Mouse (Mus musculus) liver, adult 2 months (tissue): Measurements from ENCODE around the gene Galnt10. TPM values are rescaled to one million over a fixed set of nuclear protein-coding genes. Genes with fewer than 3 reads are reported as not detected.

Experiments
- DNase-seq: peaks from one replicate; pipeline ENCODE4 v3.0.0-alpha.2; 2011; ENCODE audit warnings: low read depth, low spot score; ENCODE audit errors: extremely low read depth
- H3K27ac ChIP-seq: fragments of 200-500 bp; replicated peaks from 2 replicates; pipeline ENCODE4 v1.5.1; 2012; ENCODE audit warnings: low read depth, mild to moderate bottlenecking, control low read depth, inconsistent platforms, low read length; ENCODE audit not compliant: insufficient read depth
- H3K27me3 ChIP-seq: fragments of 200-500 bp; 2 replicates; pipeline ENCODE4 v1.6.1; 2012; ENCODE audit warnings: mild to moderate bottlenecking, moderate library complexity, low read length, inconsistent platforms; ENCODE audit not compliant: control insufficient read depth, insufficient read depth
- H3K36me3 ChIP-seq: fragments of 200-500 bp; 2 replicates; pipeline ENCODE4 v1.6.1; 2012; ENCODE audit warnings: low read length, inconsistent platforms; ENCODE audit not compliant: control insufficient read depth, insufficient read depth
- H3K4me1 ChIP-seq: fragments of 200-500 bp; 2 replicates; pipeline ENCODE4 v1.6.1; 2011; ENCODE audit warnings: low read length; ENCODE audit not compliant: control insufficient read depth, insufficient read depth
- H3K4me3 ChIP-seq: fragments of 200-500 bp; 2 replicates; pipeline ENCODE4 v1.5.1; 2011; ENCODE audit warnings: low read depth, mild to moderate bottlenecking, control low read depth, low read length, moderate library complexity; ENCODE audit not compliant: insufficient read depth
- H3K79me2 ChIP-seq: fragments of 200-500 bp; 2 replicates; pipeline ENCODE4 v1.6.1; 2012; ENCODE audit warnings: inconsistent platforms, mild to moderate bottlenecking, low read length, moderate library complexity; ENCODE audit not compliant: control insufficient read depth, insufficient read depth
- H3K9ac ChIP-seq: fragments of 200-500 bp; 2 replicates; pipeline ENCODE4 v1.6.1; 2012; ENCODE audit warnings: low read depth, mild to moderate bottlenecking, control low read depth, inconsistent platforms, low read length
- CTCF ChIP-seq: fragments of 200-500 bp; IDR thresholded peaks from 2 replicates; pipeline ENCODE4 v1.5.1; 2011; ENCODE audit warnings: low read depth, low read length, control low read depth
- POLR2A ChIP-seq: fragments of 200-500 bp; IDR thresholded peaks from 2 replicates; pipeline ENCODE4 v1.6.1; 2011; ENCODE audit warnings: low read length, control low read depth; ENCODE audit not compliant: insufficient read depth; ENCODE audit errors: extremely low read depth
- WGBS: fragments of 180-500 bp; shearing (Covaris S2); methylation state at CpG from one replicate; pipeline ENCODE4 v1.1.7; 2018; 5-methylcytosine and 5-hydroxymethylcytosine counted together
- polyA plus RNA-seq: library from polyadenylated mRNA; depleted of rRNA; stranded (reverse); fragments of >200 nt; gene quantifications from 2 replicates; pipeline ENCODE4 v1.2.3, GENCODE M21; 2012
- total RNA-seq: library from RNA; depleted of rRNA; stranded (reverse); fragments of >200 nt; gene quantifications from 2 replicates; pipeline ENCODE4 v1.2.3, GENCODE M21; 2014

Gene Galnt10
- total and polyA plus RNA-seq, 2 experiments = 2.5 to 3.9 TPM

GRCm38 (mm10) chr11:57655669-57656325 lies 10.6 kb downstream of the Galnt10 start:
- WGBS = 84% methylated on average over 10 of the region's 10 CpGs
- no peak overlapping the region for H3K27ac ChIP-seq
- no peaks in the 10 kb centered on the region for H3K4me1 ChIP-seq
- no peaks in the 10 kb centered on the region for H3K36me3 ChIP-seq
- H3K27me3 ChIP-seq = no peaks in the 10 kb centered on the region
- no peak for TF ChIP-seq POLR2A
- no peak for TF ChIP-seq CTCF
- H3K79me2 ChIP-seq = no peaks in the 10 kb centered on the region; the same call in 1 of the 2 replicates
- H3K4me3 ChIP-seq = no peak overlapping the region
- no peak for DNase-seq
- H3K9ac ChIP-seq = no peak overlapping the region

DNA sequence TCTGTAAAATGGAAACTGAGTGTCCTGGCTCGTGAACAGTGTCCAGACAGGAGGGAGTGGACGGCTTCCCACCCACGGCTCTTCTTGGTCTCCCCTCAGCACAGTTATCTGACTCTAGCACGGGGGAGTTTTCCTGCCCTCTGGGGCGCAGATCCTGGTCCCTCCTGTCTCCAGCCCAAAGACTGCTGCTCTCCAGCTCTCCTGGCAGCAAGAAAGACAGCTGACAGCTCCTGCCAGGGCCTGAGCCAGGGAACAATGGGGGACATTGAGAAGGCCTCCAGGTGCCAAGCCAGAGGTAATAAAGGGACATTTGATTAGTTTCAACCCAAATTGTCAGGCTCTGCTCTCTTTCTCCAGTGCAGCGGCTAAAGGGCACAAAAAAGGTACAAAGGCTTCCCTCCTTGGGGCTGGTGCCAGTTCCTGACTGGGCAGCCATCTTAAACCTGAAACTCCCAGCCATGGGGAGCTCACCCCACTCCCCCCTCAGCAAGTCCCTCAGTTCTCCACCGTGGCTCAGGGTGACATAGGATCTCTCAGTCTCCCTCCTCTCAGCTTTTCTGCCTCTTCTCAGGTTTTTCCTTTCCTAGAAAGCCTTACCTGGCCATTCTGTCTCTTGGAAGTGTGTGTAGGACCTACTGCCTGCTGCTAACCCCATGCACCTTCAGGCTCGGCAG lies 11.5 kb downstream of the Galnt10 start:
- 85% methylated on average over 8 of the region's 8 CpGs for WGBS
- no peak for DNase-seq
- no peaks in the 10 kb centered on the region; the same call in 1 of the 2 replicates for H3K79me2 ChIP-seq
- H3K27me3 ChIP-seq = no peaks in the 10 kb centered on the region
- no peaks in the 10 kb centered on the region for H3K4me1 ChIP-seq
- no peak overlapping the region for H3K9ac ChIP-seq
- H3K27ac ChIP-seq = no peak overlapping the region
- TF ChIP-seq CTCF (no peak), POLR2A (no peak)
- no peak overlapping the region for H3K4me3 ChIP-seq
- H3K36me3 ChIP-seq = no peaks in the 10 kb centered on the region

DNA sequence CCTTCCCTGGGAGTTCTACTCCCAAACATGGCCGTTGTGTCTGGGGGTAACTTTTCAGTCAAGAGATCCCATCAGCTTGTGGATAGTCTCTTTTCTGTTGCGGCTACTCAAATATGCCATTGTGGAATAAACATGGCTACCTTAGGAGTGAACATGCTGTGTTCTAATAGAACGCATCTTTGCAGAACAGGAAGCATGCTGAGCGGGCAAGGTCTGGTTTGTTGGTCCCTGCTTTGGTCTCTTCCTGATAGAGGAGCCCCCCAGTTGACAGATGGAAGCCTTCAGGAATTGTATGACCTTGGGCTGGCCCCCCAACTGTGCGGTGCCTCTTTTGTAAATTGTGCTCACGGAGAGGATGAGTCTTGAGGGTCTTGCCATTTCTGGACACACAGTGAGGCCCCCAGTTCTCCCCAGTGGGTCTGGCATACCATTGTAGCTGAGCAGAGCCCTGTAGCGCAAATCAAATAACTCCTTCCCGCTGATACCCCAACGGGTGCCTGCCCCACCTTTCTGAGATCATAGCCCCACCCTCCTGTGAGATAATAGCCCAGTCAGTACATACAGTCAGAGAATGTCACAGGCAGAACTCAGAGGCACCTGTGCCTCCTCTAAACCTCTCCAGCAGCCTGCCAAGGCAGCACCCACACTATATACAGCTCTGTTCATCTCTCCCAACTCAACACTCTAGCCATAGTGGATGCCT lies 12.3 kb downstream of the Galnt10 start:
- no peak for DNase-seq
- H3K36me3 ChIP-seq = no peaks in the 10 kb centered on the region
- H3K9ac ChIP-seq = no peak overlapping the region
- H3K79me2 ChIP-seq = no peaks in the 10 kb centered on the region; the same call in 1 of the 2 replicates
- H3K27ac ChIP-seq = no peak overlapping the region
- no peak for TF ChIP-seq POLR2A
- TF ChIP-seq CTCF = no peak
- H3K4me1 ChIP-seq = no peaks in the 10 kb centered on the region
- H3K27me3 ChIP-seq = no peaks in the 10 kb centered on the region
- no peak overlapping the region for H3K4me3 ChIP-seq
- 86% methylated on average over 9 of the region's 9 CpGs for WGBS

DNA sequence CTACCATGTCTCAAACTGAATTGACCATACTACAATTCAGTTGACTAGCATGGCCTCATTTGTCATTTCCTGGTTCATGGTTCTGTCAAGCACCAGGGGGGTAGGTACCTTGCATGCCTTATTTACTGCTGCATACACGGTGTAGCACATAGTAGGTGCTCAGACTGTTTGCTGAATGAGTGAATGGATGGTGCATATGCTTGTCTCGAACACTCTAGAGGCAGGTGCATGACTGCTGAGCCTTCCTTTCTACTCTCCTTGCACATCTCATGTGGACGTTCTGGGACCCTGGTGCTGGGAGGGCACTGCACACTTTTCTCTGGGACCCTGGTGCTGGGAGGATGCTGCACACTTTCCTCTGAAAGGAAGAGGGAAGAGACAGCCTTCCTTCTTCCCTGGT lies 13.0 kb downstream of the Galnt10 start:
- H3K27ac ChIP-seq = no peak overlapping the region
- no peaks in the 10 kb centered on the region for H3K27me3 ChIP-seq
- H3K36me3 ChIP-seq = no peaks in the 10 kb centered on the region
- no peak for DNase-seq
- TF ChIP-seq POLR2A (no peak), CTCF (no peak)
- no peak overlapping the region for H3K9ac ChIP-seq
- 84% methylated on average over 3 of the region's 3 CpGs for WGBS
- no peak overlapping the region for H3K4me3 ChIP-seq
- no peaks in the 10 kb centered on the region for H3K4me1 ChIP-seq
- H3K79me2 ChIP-seq = no peaks in the 10 kb centered on the region; the same call in 1 of the 2 replicates

- H3K4me1 ChIP-seq = no peaks in the 10 kb centered on the region
- TF ChIP-seq POLR2A (no peak), CTCF (no peak)
- H3K36me3 ChIP-seq = no peaks in the 10 kb centered on the region
- DNase-seq = no peak
- no peaks in the 10 kb centered on the region for H3K27me3 ChIP-seq
- H3K79me2 ChIP-seq = no peaks in the 10 kb centered on the region; the same call in 1 of the 2 replicates
- H3K27ac ChIP-seq = no peak overlapping the region
- H3K9ac ChIP-seq = no peak overlapping the region
- 93% methylated on average over 6 of the region's 6 CpGs for WGBS
- no peak overlapping the region for H3K4me3 ChIP-seq
Observed at GRCm38 (mm10) chr11:57658751-57659150, 13.5 kb downstream of the Galnt10 start.
